Mouse (Mus musculus) CH12.LX (cell line): ENCODE results near the gene Cxcl9. TPM values are rescaled to one million over a fixed set of nuclear protein-coding genes. Genes with fewer than 3 reads are reported as not detected.

ENCODE experiments used
- DNase-seq: peaks from one replicate; pipeline ENCODE4 v3.0.0-alpha.2; 2013; ENCODE audit errors: extremely low read depth
- H3K27ac ChIP-seq: 2 replicates; pipeline ENCODE4 v1.5.1; 2012; ENCODE audit warnings: low read depth, mild to moderate bottlenecking, control low read depth, moderate library complexity; ENCODE audit not compliant: insufficient read depth
- H3K27me3 ChIP-seq: replicated peaks from 2 replicates; pipeline ENCODE3; 2012; ENCODE audit warnings: inconsistent platforms
- H3K36me3 ChIP-seq, 2 experiments: replicated peaks in 1 of 2; 2 replicates each; pipeline versions ENCODE3 to v1.6.1; 2012; ENCODE audit warnings: inconsistent platforms in 1 of 2, low read length in 1 of 2, mild to moderate bottlenecking in 1 of 2, mixed read lengths in 1 of 2, moderate library complexity in 1 of 2; ENCODE audit not compliant: control insufficient read depth in 1 of 2, insufficient read depth in 1 of 2
- H3K4me1 ChIP-seq, 2 experiments: 2 replicates each; pipeline ENCODE4 v1.6.1; 2012; ENCODE audit warnings: inconsistent platforms in 1 of 2, moderate library complexity in 1 of 2; ENCODE audit not compliant: insufficient read depth in 2 of 2, control insufficient read depth in 1 of 2
- H3K4me2 ChIP-seq: 2 replicates; pipeline ENCODE4 v1.6.1; 2012; ENCODE audit warnings: low read depth, mild to moderate bottlenecking, control low read depth; ENCODE audit not compliant: poor library complexity, insufficient read depth, severe bottlenecking
- H3K4me3 ChIP-seq, 3 experiments: fragments of 150-350 bp in 1 of 3; sonication (generic) in 1 of 3; replicated peaks in 1 of 3; 2 replicates each; pipeline versions ENCODE3 to v1.5.1; 2011 to 2012; ENCODE audit warnings: low read depth in 2 of 3, low read length in 2 of 3, mild to moderate bottlenecking in 2 of 3, moderate library complexity in 2 of 3, control low read depth in 1 of 3, improper control_type of control experiment in 1 of 3, inconsistent platforms in 1 of 3, mixed read lengths in 1 of 3; ENCODE audit not compliant: poor library complexity in 1 of 3
- H3K79me2 ChIP-seq: replicated peaks from 2 replicates; pipeline ENCODE4 v1.6.1; 2012; ENCODE audit warnings: mild to moderate bottlenecking, moderate library complexity; ENCODE audit not compliant: control insufficient read depth, poor library complexity, insufficient read depth, severe bottlenecking; ENCODE audit errors: extremely low read depth
- H3K9ac ChIP-seq: 2 replicates; pipeline ENCODE4 v1.6.1; 2012; ENCODE audit warnings: low read depth, mild to moderate bottlenecking, control low read depth, moderate library complexity; ENCODE audit not compliant: insufficient read depth
- H3K9me3 ChIP-seq: replicated peaks from 2 replicates; pipeline ENCODE3; 2012; ENCODE audit warnings: low read length, inconsistent platforms, mixed read lengths
- CHD1 ChIP-seq: IDR thresholded peaks from 2 replicates; pipeline ENCODE4 v1.6.1; 2012; ENCODE audit warnings: low read depth, low read length, improper control_type of control experiment, inconsistent platforms
- CHD2 ChIP-seq: IDR thresholded peaks from 2 replicates; pipeline ENCODE4 v1.6.1; 2011; ENCODE audit warnings: low read length, improper control_type of control experiment
- CTCF ChIP-seq, 2 experiments: IDR thresholded peaks in 1 of 2; conservative IDR thresholded peaks in 1 of 2; 2 replicates each; pipeline ENCODE4 v1.5.1; 2011 to 2012; ENCODE audit warnings: low read depth in 2 of 2, low read length in 2 of 2, improper control_type of control experiment in 1 of 2, inconsistent platforms in 1 of 2, mild to moderate bottlenecking in 1 of 2, moderate library complexity in 1 of 2
- ELF1 ChIP-seq: IDR thresholded peaks from 2 replicates; pipeline ENCODE4 v1.6.1; 2014; ENCODE audit warnings: low read depth, mild to moderate bottlenecking, inconsistent platforms, low read length, improper control_type of control experiment
- EP300 ChIP-seq: IDR thresholded peaks from 2 replicates; pipeline ENCODE4 v1.6.1; 2011; ENCODE audit warnings: low read length, improper control_type of control experiment
- ETS1 ChIP-seq: conservative IDR thresholded peaks from 2 replicates; pipeline ENCODE4 v1.6.1; 2012; ENCODE audit warnings: low read depth, mild to moderate bottlenecking, inconsistent platforms, low read length, improper control_type of control experiment, moderate library complexity
- IRF4 ChIP-seq: IDR thresholded peaks from 2 replicates; pipeline ENCODE4 v1.6.1; 2014; ENCODE audit warnings: low read depth, mild to moderate bottlenecking, inconsistent platforms, low read length, improper control_type of control experiment
- JUN ChIP-seq: IDR thresholded peaks from 2 replicates; pipeline ENCODE4 v1.6.1; 2011; ENCODE audit warnings: low read depth, mild to moderate bottlenecking, low read length, improper control_type of control experiment, moderate library complexity; ENCODE audit not compliant: insufficient read depth
- KAT2A ChIP-seq: IDR thresholded peaks from 2 replicates; pipeline ENCODE4 v1.6.1; 2012; ENCODE audit warnings: low read length, improper control_type of control experiment, inconsistent platforms; ENCODE audit not compliant: insufficient replicate concordance
- MAFK ChIP-seq: IDR thresholded peaks from 2 replicates; pipeline ENCODE4 v1.6.1; 2011; ENCODE audit warnings: low read length, improper control_type of control experiment; ENCODE audit not compliant: insufficient replicate concordance
- MAX ChIP-seq: IDR thresholded peaks from 2 replicates; pipeline ENCODE4 v1.6.1; 2011; ENCODE audit warnings: low read length, improper control_type of control experiment
- MEF2A ChIP-seq: IDR thresholded peaks from 2 replicates; pipeline ENCODE4 v1.6.1; 2014; ENCODE audit warnings: low read depth, mild to moderate bottlenecking, inconsistent platforms, low read length, improper control_type of control experiment, borderline replicate concordance
- MYC ChIP-seq: IDR thresholded peaks from 2 replicates; pipeline ENCODE4 v1.6.1; 2011; ENCODE audit warnings: low read depth, mild to moderate bottlenecking, improper control_type of control experiment, low read length
- NELFE ChIP-seq: IDR thresholded peaks from 2 replicates; pipeline ENCODE4 v1.6.1; 2011; ENCODE audit warnings: low read depth, low read length, improper control_type of control experiment
- NRF1 ChIP-seq: IDR thresholded peaks from 2 replicates; pipeline ENCODE4 v1.6.1; 2014; ENCODE audit warnings: low read depth, mild to moderate bottlenecking, inconsistent platforms, low read length, improper control_type of control experiment, moderate library complexity
- POLR2A ChIP-seq: IDR thresholded peaks from 2 replicates; pipeline ENCODE4 v1.6.1; 2011; ENCODE audit warnings: low read depth, mild to moderate bottlenecking, improper control_type of control experiment, low read length
- POLR2AphosphoS2 ChIP-seq: IDR thresholded peaks from 2 replicates; pipeline ENCODE4 v1.6.1; 2011; ENCODE audit warnings: low read depth, low read length, improper control_type of control experiment
- RAD21 ChIP-seq: IDR thresholded peaks from 2 replicates; pipeline ENCODE4 v1.6.1; 2011; ENCODE audit warnings: low read depth, mild to moderate bottlenecking, low read length, improper control_type of control experiment, moderate library complexity
- RCOR1 ChIP-seq: conservative IDR thresholded peaks from 2 replicates; pipeline ENCODE4 v1.6.1; 2012; ENCODE audit warnings: low read depth, mild to moderate bottlenecking, inconsistent platforms, low read length, improper control_type of control experiment
- SMC3 ChIP-seq: IDR thresholded peaks from 2 replicates; pipeline ENCODE4 v1.6.1; 2011; ENCODE audit warnings: low read depth, low read length, improper control_type of control experiment
- TCF12 ChIP-seq: IDR thresholded peaks from 2 replicates; pipeline ENCODE4 v1.6.1; 2014; ENCODE audit warnings: low read depth, mild to moderate bottlenecking, inconsistent platforms, low read length, improper control_type of control experiment
- UBTF ChIP-seq: IDR thresholded peaks from 2 replicates; pipeline ENCODE4 v1.6.1; 2012; ENCODE audit warnings: low read depth, mild to moderate bottlenecking, inconsistent platforms, low read length, improper control_type of control experiment, moderate library complexity
- USF1 ChIP-seq: IDR thresholded peaks from 2 replicates; pipeline ENCODE4 v1.6.1; 2014; ENCODE audit warnings: low read depth, mild to moderate bottlenecking, inconsistent platforms, low read length, improper control_type of control experiment
- USF2 ChIP-seq: conservative IDR thresholded peaks from 2 replicates; pipeline ENCODE4 v1.6.1; 2011; ENCODE audit warnings: low read depth, low read length, improper control_type of control experiment
- ZNF384 ChIP-seq: IDR thresholded peaks from 2 replicates; pipeline ENCODE4 v1.6.1; 2012; ENCODE audit warnings: low read depth, low read length, improper control_type of control experiment, inconsistent platforms
- dilution Hi-C: fragments of 300-500 bp; cut with MboI; formaldehyde crosslinking; loops from 2 replicates; pipeline ENCODE4 v1.14.3; 2020; ENCODE audit warnings: low sequenced_read_pairs; ENCODE audit not compliant: extremely low pct_unique_long_range_greater_than_20kb, extremely low pct_ligation_motif_present
- in situ Hi-C: fragments of 300-500 bp; cut with MboI; formaldehyde crosslinking; loops from 3 replicates; pipeline ENCODE4 v1.14.3; 2019; ENCODE audit warnings: low sequenced_read_pairs, low pct_ligation_motif_present, low pct_unique_long_range_greater_than_20kb, mixed read lengths
- polyA plus RNA-seq: library from polyadenylated mRNA; unstranded; fragments of >175 nt; gene quantifications from 2 replicates; pipeline ENCODE4 v1.2.1, GENCODE M21; 2012; ENCODE audit warnings: low read depth; ENCODE audit not compliant: insufficient read length
- total RNA-seq, 2 experiments: library from RNA; depleted of rRNA; stranded (reverse); fragments of 300-350 nt in 1 of 2; fragments of >200 nt in 1 of 2; gene quantifications; 2 replicates each; pipeline ENCODE4 v1.2.3; 2012 to 2014

Cxcl9 gene
- total and polyA plus RNA-seq, 3 experiments: not detected

DNA sequence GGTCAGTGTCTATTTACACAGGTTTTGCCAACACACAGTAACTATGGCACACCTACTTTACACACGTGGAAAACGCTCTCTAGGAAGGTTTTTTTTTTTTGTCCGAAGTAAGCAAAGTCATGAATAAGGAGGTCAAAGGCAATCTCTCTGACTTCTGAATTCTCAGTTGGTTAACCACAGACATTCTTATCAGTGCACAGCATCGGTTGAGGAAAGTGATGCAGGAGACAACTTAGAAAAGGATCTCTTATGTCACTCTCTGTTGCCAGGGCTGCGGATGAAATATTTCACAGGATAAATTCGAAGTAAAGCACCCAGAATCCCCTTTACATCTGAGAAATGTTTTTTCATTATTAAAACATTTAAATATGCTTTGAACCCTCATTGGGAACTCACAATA, 512 bp downstream of the Cxcl9 start:
- Histone ChIP-seq H3K79me2 (no peaks in the 10 kb centered on the region), H3K4me2 (no peak overlapping the region; the same call in 1 of the 2 replicates), H3K36me3 (no peaks in the 10 kb centered on the region), H3K9me3 (no peaks in the 10 kb centered on the region), H3K4me3 (no peak overlapping the region), H3K9ac (no peak overlapping the region), H3K27me3 (no peaks in the 10 kb centered on the region), H3K27ac (no peak overlapping the region)
- DNase-seq: no peak
- dilution Hi-C loops (no loop called here), in situ Hi-C loops (no loop called here)
- no peak for TF ChIP-seq IRF4
- TF ChIP-seq UBTF: no peak
- TF ChIP-seq RAD21: no peak
- no peak for TF ChIP-seq ELF1
- no peak for TF ChIP-seq POLR2AphosphoS2
- no peak for TF ChIP-seq ZNF384
- TF ChIP-seq ETS1: no peak
- TF ChIP-seq MAFK: no peak
- no peak for TF ChIP-seq CHD2
- no peak for TF ChIP-seq MAX
- no peak for TF ChIP-seq NELFE
- TF ChIP-seq KAT2A: no peak
- no peak for TF ChIP-seq TCF12
- TF ChIP-seq SMC3: no peak
- TF ChIP-seq, all 38 proteins: peak for 0
- H3K4me1 ChIP-seq: 0 out of 4 replicates have a peak, but pooled peaks cover 0 to 2% of the 10 kb centered on the region in 2 experiments

- no peak for DNase-seq
- in situ Hi-C loops (no loop called here), dilution Hi-C loops (no loop called here)
- no peak overlapping the region for H3K9ac ChIP-seq
- H3K4me2 ChIP-seq: no peak overlapping the region
- no peak overlapping the region for H3K4me3 ChIP-seq
- peaks cover under 1 to 7% of the 10 kb centered on the region in 2 experiments; a peak in 2 of 4 replicates for H3K4me1 ChIP-seq
- no peak overlapping the region for H3K27ac ChIP-seq
- no peak for TF ChIP-seq POLR2AphosphoS2
- TF ChIP-seq CTCF (conservative IDR thresholded peaks at IDR 0.05 in 1 of 2, IDR thresholded peaks at IDR 0.05 in 1 of 2; ENCODE audit: low read depth in 2 of 2, low read length in 2 of 2): no peak
- no peak for TF ChIP-seq KAT2A
- TF ChIP-seq MAFK: no peak
- no peak for TF ChIP-seq ELF1
- TF ChIP-seq CHD2: no peak
- TF ChIP-seq RCOR1: no peak
- TF ChIP-seq ETS1: no peak
- no peak for TF ChIP-seq NRF1
- no peak for TF ChIP-seq POLR2A
- no peak for TF ChIP-seq USF2
- no peak for TF ChIP-seq USF1
- no peak for TF ChIP-seq CHD1
- no peak for TF ChIP-seq EP300
- TF ChIP-seq IRF4: no peak
- no peak for TF ChIP-seq UBTF
- TF ChIP-seq MYC: no peak
- no peak for TF ChIP-seq NELFE
- no peak for TF ChIP-seq MEF2A
- no peak for TF ChIP-seq JUN
- no peaks in the 10 kb centered on the region for H3K27me3 ChIP-seq
- no peaks in the 10 kb centered on the region for H3K36me3 ChIP-seq
- no peaks in the 10 kb centered on the region for H3K9me3 ChIP-seq
- H3K79me2 ChIP-seq: no peaks in the 10 kb centered on the region
These were observed 4.6 kb downstream of the Cxcl9 start for GRCm38 (mm10) chr5:92323264-92323663.
